Comparison of ENCODE assay signal across 7 mouse cellular contexts in genomic region chr9:123850705-123851061, GRCm38 (mm10). TPM values are rescaled to one million over a fixed set of nuclear protein-coding genes. Genes with fewer than 3 reads are reported as not detected.
DNase-seq lines count a peak whose midpoint lies in the region; ATAC-seq and TF ChIP-seq lines count a peak whose summit lies in the region.

No protein-coding gene starts in this region.

- H3K4me2 ChIP-seq in CH12.LX (ENCODE audit: insufficient read depth, low read depth, poor library complexity, severe bottlenecking): peak overlapping the region; percentile 98; the same call in 1 of the 2 replicates
- peak overlapping the region; percentile 55 for H3K4me2 ChIP-seq in embryonic facial prominence, embryonic 15.5 days (replicated peaks)
- peak overlapping the region; percentile 81 for H3K4me2 ChIP-seq in heart, embryonic 14.5 days (ENCODE audit: low read length)

- peak; percentile 11 for TF ChIP-seq RAD21 in CH12.LX (IDR thresholded peaks at IDR 0.05; ENCODE audit: low read depth, low read length)

- dilution Hi-C loops in CH12.LX (cut with MboI; ENCODE audit: extremely low pct_ligation_motif_present, extremely low pct_unique_long_range_greater_than_20kb, low sequenced_read_pairs): no loop called here

- no peaks in the 10 kb centered on the region for H3K9me3 ChIP-seq in CH12.LX (replicated peaks; ENCODE audit: low read length)
- H3K9me3 ChIP-seq in embryonic facial prominence, embryonic 15.5 days (replicated peaks): no peaks in the 10 kb centered on the region
- no peaks in the 10 kb centered on the region for H3K9me3 ChIP-seq in heart, embryonic 14.5 days (ENCODE audit: control insufficient read depth, low read length)

- 2% methylated on average over 2 of the region's 2 CpGs for WGBS in embryonic facial prominence, embryonic 15.5 days
- 0% methylated on average over 2 of the region's 2 CpGs for WGBS in heart, embryonic 14.5 days

- peaks cover 16 to 53% of the 10 kb centered on the region in 2 experiments for H3K4me1 ChIP-seq in CH12.LX (ENCODE audit: control insufficient read depth in 1 of 2, insufficient read depth in 2 of 2)
- H3K4me1 ChIP-seq in embryonic facial prominence, embryonic 15.5 days: peaks cover 7% of the 10 kb centered on the region; the same call in 1 of the 2 replicates
- peaks cover 2 to 26% of the 10 kb centered on the region in 2 experiments; a peak in 3 of 4 replicates for H3K4me1 ChIP-seq in heart, embryonic 14.5 days (ENCODE audit: control insufficient read depth in 2 of 2, insufficient read depth in 2 of 2, low read length in 2 of 2)

- TF ChIP-seq EP300 in CH12.LX (IDR thresholded peaks at IDR 0.05; ENCODE audit: low read length): no peak; the same call in 1 of the 2 replicates

- ATAC-seq in embryonic facial prominence, embryonic 15.5 days (ENCODE audit: insufficient number of reproducible peaks, low FRiP score, low TSS enrichment, low read depth): no peak
- no peak for ATAC-seq in heart, embryonic 14.5 days (ENCODE audit: insufficient number of reproducible peaks, insufficient read depth, low FRiP score, low read depth)
- peak; percentile 33 for ATAC-seq in megakaryocyte progenitor cell, adult 5-6 weeks (replicated peaks; ENCODE audit: poor library complexity)

- H3K79me2 ChIP-seq in CH12.LX (replicated peaks; ENCODE audit: control insufficient read depth, extremely low read depth, insufficient read depth, poor library complexity, severe bottlenecking): peaks cover 29% of the 10 kb centered on the region

- no peak for TF ChIP-seq POLR2A in CH12.LX (IDR thresholded peaks at IDR 0.05; ENCODE audit: low read depth, low read length)

- H3K4me3 ChIP-seq in CH12.LX (replicated peaks in 1 of 3; ENCODE audit: low read depth in 2 of 3, low read length in 2 of 3, poor library complexity in 1 of 3): peak overlapping the region; percentile 78 to 90 (median 83)
- H3K4me3 ChIP-seq in embryonic facial prominence, embryonic 15.5 days (replicated peaks): peak overlapping the region; percentile 87
- peak overlapping the region; percentile 59 to 72 for H3K4me3 ChIP-seq in heart, embryonic 14.5 days (ENCODE audit: control insufficient read depth in 1 of 2, insufficient read depth in 1 of 2, low read depth in 1 of 2, low read length in 2 of 2)

- H3K36me3 ChIP-seq in CH12.LX (replicated peaks in 1 of 2; ENCODE audit: control insufficient read depth in 1 of 2, insufficient read depth in 1 of 2, low read length in 1 of 2): peaks cover 0 to 4% of the 10 kb centered on the region in 2 experiments
- no peaks in the 10 kb centered on the region for H3K36me3 ChIP-seq in embryonic facial prominence, embryonic 15.5 days
- H3K36me3 ChIP-seq in heart, embryonic 14.5 days (ENCODE audit: control insufficient read depth, insufficient read depth, low read length): no peaks in the 10 kb centered on the region

- H3K27ac ChIP-seq in CH12.LX (ENCODE audit: insufficient read depth, low read depth): peak overlapping the region; percentile 98
- H3K27ac ChIP-seq in embryonic facial prominence, embryonic 15.5 days (replicated peaks): peak overlapping the region; percentile 98
- H3K27ac ChIP-seq in heart, embryonic 14.5 days (replicated peaks in 1 of 2; ENCODE audit: control insufficient read depth in 1 of 2, insufficient read depth in 1 of 2, low read depth in 2 of 2, low read length in 2 of 2): peak overlapping the region; percentile 92

- in situ Hi-C loops in CH12.LX (cut with MboI; ENCODE audit: low pct_ligation_motif_present, low pct_unique_long_range_greater_than_20kb, low sequenced_read_pairs): no loop called here

- no peaks in the 10 kb centered on the region for H3K27me3 ChIP-seq in CH12.LX (replicated peaks)
- no peaks in the 10 kb centered on the region for H3K27me3 ChIP-seq in embryonic facial prominence, embryonic 15.5 days
- no peaks in the 10 kb centered on the region for H3K27me3 ChIP-seq in heart, embryonic 14.5 days (ENCODE audit: control insufficient read depth, insufficient read depth, low read length)

- peak overlapping the region; percentile 98 for H3K9ac ChIP-seq in CH12.LX (ENCODE audit: insufficient read depth, low read depth)
- peak overlapping the region; percentile 87; the same call in 1 of the 2 replicates for H3K9ac ChIP-seq in embryonic facial prominence, embryonic 15.5 days
- peak overlapping the region; percentile 85 for H3K9ac ChIP-seq in heart, embryonic 14.5 days (ENCODE audit: low read length)

- DNase-seq in CH12.LX (ENCODE audit: extremely low read depth) (peak; percentile 86), NIH3T3 (ENCODE audit: low read depth) (peak; percentile 82)
- peak; percentile 20 to 52 for DNase-seq in layer of hippocampus, postnatal 14 days (ENCODE audit: low spot score in 2 of 2)
- peak; percentile 39 to 54 for DNase-seq in thymus, adult 18-20 months

- TF ChIP-seq CTCF in CH12.LX (conservative IDR thresholded peaks at IDR 0.05 in 1 of 2, IDR thresholded peaks at IDR 0.05 in 1 of 2; ENCODE audit: low read depth in 2 of 2, low read length in 2 of 2): no peak

TF ChIP-seq in CH12.LX, 34 proteins besides CTCF, POLR2A, EP300 and RAD21 (continues in another document):
- TF ChIP-seq NRF1 (IDR thresholded peaks at IDR 0.05; ENCODE audit: low read depth, low read length) (peak; percentile 31; the same call in 1 of the 2 replicates), GABPA (IDR thresholded peaks at IDR 0.05; ENCODE audit: insufficient replicate concordance, low read depth, low read length) (no peak), MXI1 (IDR thresholded peaks at IDR 0.05; ENCODE audit: low read depth, low read length) (peak; percentile 62), IRF4 (IDR thresholded peaks at IDR 0.05; ENCODE audit: low read depth, low read length) (no peak), USF1 (IDR thresholded peaks at IDR 0.05; ENCODE audit: low read depth, low read length) (no peak), E2F4 (IDR thresholded peaks at IDR 0.05; ENCODE audit: insufficient replicate concordance, low read depth, low read length) (no peak), MAX (IDR thresholded peaks at IDR 0.05; ENCODE audit: low read length) (peak; percentile 68; the same call in 1 of the 2 replicates), USF2 (conservative IDR thresholded peaks at IDR 0.05; ENCODE audit: low read depth, low read length) (no peak), PAX5 (IDR thresholded peaks at IDR 0.05; ENCODE audit: low read length) (no peak), MAFK (IDR thresholded peaks at IDR 0.05; ENCODE audit: insufficient replicate concordance, low read length) (0 out of 2 replicates have a peak, but pooled peaks have one; percentile 3), CHD1 (IDR thresholded peaks at IDR 0.05; ENCODE audit: low read depth, low read length) (peak; percentile 93; the same call in 1 of the 2 replicates), SMC3 (IDR thresholded peaks at IDR 0.05; ENCODE audit: low read depth, low read length) (peak; percentile 28; the same call in 1 of the 2 replicates), TBP (conservative IDR thresholded peaks at IDR 0.05; ENCODE audit: low read depth, low read length) (no peak; the same call in 1 of the 2 replicates), MYC (IDR thresholded peaks at IDR 0.05; ENCODE audit: low read depth, low read length) (peak; percentile 81), MAZ (IDR thresholded peaks at IDR 0.05; ENCODE audit: low read depth, low read length) (no peak), ZKSCAN1 (IDR thresholded peaks at IDR 0.05; ENCODE audit: borderline replicate concordance, low read depth, low read length) (no peak), ZC3H11A (IDR thresholded peaks at IDR 0.05; ENCODE audit: low read depth, low read length) (no peak), UBTF (IDR thresholded peaks at IDR 0.05; ENCODE audit: low read depth, low read length) (no peak), POLR2AphosphoS2 (IDR thresholded peaks at IDR 0.05; ENCODE audit: low read depth, low read length) (no peak), SIN3A (IDR thresholded peaks at IDR 0.05; ENCODE audit: low read length) (peak; percentile 90), NELFE (IDR thresholded peaks at IDR 0.05; ENCODE audit: low read depth, low read length) (no peak), BHLHE40 (IDR thresholded peaks at IDR 0.05; ENCODE audit: low read depth, low read length) (no peak; the same call in 1 of the 2 replicates), HCFC1 (IDR thresholded peaks at IDR 0.05; ENCODE audit: low read depth, low read length) (no peak), RCOR1 (conservative IDR thresholded peaks at IDR 0.05; ENCODE audit: low read depth, low read length) (no peak)

RNA-seq across cellular contexts. Expression of gene Fyco1, which starts 1.0 kb away (rescaled TPM):
- 6.9 and 10.2 TPM in 2 replicates for total RNA-seq in CH12.LX (2012; rRNA removed)
- total RNA-seq in CH12.LX (2014; rRNA removed): 1.9 and 2.1 TPM in 2 replicates
- polyA plus RNA-seq in CH12.LX (2012; ENCODE audit: insufficient read length, low read depth): 5.1 and 6.0 TPM in 2 replicates
- polyA plus RNA-seq in embryonic facial prominence, embryonic 15.5 days (2015; fragmentation: Nextera tagmentation; extraction: Ambion mirVana): 15.8 and 18.9 TPM in 2 replicates
- polyA plus RNA-seq in heart, embryonic 14.5 days (2014; fragmentation: Nextera tagmentation; extraction: Ambion mirVana): 33.1 and 36.3 TPM in 2 replicates
- 10 to 100 TPM; 29.6 to 30.4 TPM for total RNA-seq in layer of hippocampus, postnatal 14 days (2021)
- 13.0 and 16.4 TPM in 2 replicates for total RNA-seq in megakaryocyte progenitor cell, adult 5-6 weeks (2015)
- total RNA-seq in megakaryocyte progenitor cell, adult 5-6 weeks (2017): 10.9 and 14.6 TPM in 2 replicates

RNA-seq across cellular contexts. Expression of gene Xcr1, which starts 11.1 kb away (rescaled TPM):
- total RNA-seq in CH12.LX (2012; rRNA removed): 0.92 and 1.9 TPM in 2 replicates
- total RNA-seq in CH12.LX (2014; rRNA removed): 0.53 and 0.62 TPM in 2 replicates
- polyA plus RNA-seq in CH12.LX (2012; ENCODE audit: insufficient read length, low read depth): 0.56 and 0.57 TPM in 2 replicates
- 0.04 TPM in 1 of 2 replicates, not detected in the other for polyA plus RNA-seq in embryonic facial prominence, embryonic 15.5 days (2015; fragmentation: Nextera tagmentation; extraction: Ambion mirVana)
- polyA plus RNA-seq in heart, embryonic 14.5 days (2014; fragmentation: Nextera tagmentation; extraction: Ambion mirVana): not detected in 2 replicates
- total RNA-seq in layer of hippocampus, postnatal 14 days (2021): not detected
- total RNA-seq in megakaryocyte progenitor cell, adult 5-6 weeks (2015): 0.10 and 0.15 TPM in 2 replicates
- 0.37 and 0.54 TPM in 2 replicates for total RNA-seq in megakaryocyte progenitor cell, adult 5-6 weeks (2017)

RNA-seq across cellular contexts. Expression of gene Cxcr6, which starts 44.4 kb away (rescaled TPM):
- total RNA-seq in CH12.LX (2012; rRNA removed) (0.08 and 0.34 TPM in 2 replicates), CH12.LX (2014; rRNA removed) (1.4 and 1.5 TPM in 2 replicates)
- 0.80 and 1.0 TPM in 2 replicates for polyA plus RNA-seq in CH12.LX (2012; ENCODE audit: insufficient read length, low read depth)
- polyA plus RNA-seq in embryonic facial prominence, embryonic 15.5 days (2015; fragmentation: Nextera tagmentation; extraction: Ambion mirVana): 0.55 and 0.56 TPM in 2 replicates
- polyA plus RNA-seq in heart, embryonic 14.5 days (2014; fragmentation: Nextera tagmentation; extraction: Ambion mirVana): 0.14 and 0.47 TPM in 2 replicates
- total RNA-seq in layer of hippocampus, postnatal 14 days (2021): not detected
- total RNA-seq in megakaryocyte progenitor cell, adult 5-6 weeks (2015): not detected in 2 replicates
- total RNA-seq in megakaryocyte progenitor cell, adult 5-6 weeks (2017): 0.21 TPM in 1 of 2 replicates, not detected in the other

Comparison
In these comparisons a context has a peak if more than half of its experiments do, and no peak if none do; other contexts are left out.
1. DNase-seq: peak in every context shown above with its lines; median percentile 86 in CH12.LX; 82 in NIH3T3; 46 in thymus, adult 18-20 months; 36 in layer of hippocampus, postnatal 14 days.